Mouse (Mus musculus): ENCODE results near the gene Gabrp.

Gene Gabrp

DNA sequence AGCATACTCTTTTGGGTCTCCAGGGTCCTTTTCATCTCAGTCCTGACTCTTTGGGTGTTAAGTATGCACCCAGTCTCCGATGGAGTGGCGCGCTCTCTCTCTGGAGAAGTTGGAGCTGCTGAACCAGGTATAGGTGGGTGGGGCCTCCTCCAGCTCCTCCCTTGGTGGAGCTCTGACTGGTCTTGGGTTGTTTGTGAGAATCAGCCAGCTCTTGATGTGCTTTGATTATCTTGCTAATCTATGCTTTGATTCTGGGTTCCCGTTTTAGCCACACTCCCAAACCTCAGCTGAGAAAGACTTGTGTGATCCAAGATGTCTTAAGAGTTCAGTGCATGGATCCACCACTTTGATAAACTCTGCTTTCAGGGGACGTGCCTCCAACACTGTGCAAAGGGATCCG lies at the start of gene Gabrp:
Gene Gabrp, minus strand, starts transcription at position 101 of the 400 bp plus-strand sequence.
- peak; percentile 4 for DNase-seq

DNA sequence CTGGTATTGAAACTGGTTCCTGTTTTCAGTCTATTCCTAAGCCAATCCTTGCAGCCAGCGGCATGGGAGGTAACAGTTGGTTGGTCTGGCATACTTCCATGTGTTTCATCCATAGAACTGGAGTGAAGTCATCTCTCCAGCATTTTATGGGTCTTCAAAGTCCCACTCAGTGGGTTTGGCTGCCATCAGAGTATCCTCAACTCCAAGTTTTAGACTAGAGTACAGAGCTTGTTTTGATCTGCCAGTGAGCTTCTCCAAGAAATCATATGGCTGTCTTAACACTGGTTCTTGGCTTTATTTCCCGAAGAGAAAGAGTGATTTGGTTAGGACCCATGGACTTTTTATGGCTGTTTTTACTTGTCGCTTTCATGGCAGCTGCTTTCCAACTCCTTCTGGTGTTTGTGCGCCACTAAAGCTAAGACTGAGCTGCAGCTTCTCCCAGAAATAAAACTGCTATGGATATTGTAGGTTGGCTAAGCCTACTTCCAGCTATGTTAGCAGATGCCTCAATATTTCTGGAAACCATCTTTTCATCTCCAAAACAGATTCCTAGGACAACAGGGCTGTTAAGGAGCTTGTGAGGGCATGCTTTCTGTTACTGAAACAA lies 48.5 kb upstream of the Gabrp start:
- DNase-seq = peak; percentile 5

DNA sequence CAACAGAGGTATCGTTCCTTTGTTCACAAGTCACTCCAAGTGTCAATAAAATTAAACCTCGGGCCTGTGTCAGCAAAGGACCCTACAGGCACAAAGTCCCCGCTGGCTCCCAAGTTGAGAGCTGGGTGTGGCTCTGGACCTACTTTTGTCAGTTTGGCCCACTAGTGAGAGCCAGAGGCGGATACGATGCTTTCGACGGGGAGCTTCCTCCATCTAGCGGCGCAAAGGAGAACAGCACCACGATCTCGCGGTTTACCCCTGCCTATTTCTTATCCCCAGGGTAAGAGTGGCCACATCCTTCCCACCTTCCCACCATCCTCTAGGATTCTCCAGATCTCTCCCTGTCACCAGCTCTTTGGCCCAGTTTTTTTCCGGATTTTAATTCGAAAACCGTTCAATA lies 35.5 kb upstream of the Gabrp start:
- peak; percentile 83 for DNase-seq

DNA sequence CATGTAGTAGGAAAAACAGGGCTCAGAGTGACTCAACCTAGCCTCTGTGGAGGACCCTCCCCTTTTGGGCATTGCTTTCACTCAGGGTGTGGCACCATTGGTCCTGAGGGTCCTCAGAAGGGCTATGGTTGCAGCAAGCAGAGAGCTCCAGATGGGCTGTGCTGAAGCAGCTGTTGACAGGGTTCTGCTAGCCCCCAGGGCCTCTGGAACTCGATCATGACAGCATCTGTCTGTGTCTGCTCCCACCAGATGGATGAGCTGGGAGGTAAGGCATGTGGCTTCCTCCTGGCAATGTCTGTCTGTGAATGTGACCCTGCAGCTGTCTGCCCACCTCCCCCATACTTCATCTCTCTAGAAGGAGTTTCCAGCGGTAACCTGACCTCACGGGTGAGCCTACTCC lies 29.0 kb upstream of the Gabrp start:
- no peak for DNase-seq

DNA sequence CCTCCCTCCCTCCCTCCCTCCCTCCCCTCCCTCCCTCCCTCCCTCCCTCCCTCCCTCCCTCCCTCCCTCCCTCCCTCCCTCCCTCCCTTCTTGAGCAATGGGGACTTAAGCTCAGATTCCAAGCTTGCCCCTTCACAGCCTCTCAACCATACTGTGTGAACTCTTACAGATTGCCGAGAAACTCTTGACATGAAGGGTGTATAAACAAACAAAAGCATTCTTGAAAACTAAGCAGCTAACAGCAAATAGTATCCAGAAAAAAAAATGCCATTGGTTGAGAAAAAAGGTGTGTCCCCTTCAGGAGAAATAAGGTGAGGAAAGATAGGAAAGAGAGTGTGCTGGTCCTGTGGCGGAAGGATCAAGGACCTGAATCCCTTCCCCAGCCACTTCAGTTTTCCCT lies 24.4 kb upstream of the Gabrp start:
- DNase-seq = peak; percentile 10

DNA sequence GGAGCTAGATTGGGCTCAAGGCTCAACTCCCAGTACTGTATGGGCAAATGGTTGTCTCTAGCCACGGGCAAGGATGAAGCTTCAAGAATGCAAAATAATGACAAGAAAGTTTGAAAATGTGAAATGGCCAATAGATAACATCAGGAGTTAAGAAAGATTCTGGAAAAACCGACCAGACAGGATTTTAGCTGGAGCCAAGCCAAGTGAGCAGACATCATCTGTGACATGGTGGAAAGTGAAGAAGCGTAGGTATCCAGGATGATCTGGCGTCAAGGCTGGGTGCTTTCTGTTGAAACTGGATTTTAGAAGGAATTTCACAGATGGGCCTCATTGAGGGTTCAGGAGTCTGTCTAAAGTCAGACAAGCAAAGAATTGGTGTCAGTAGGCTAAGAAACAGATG lies 20.2 kb upstream of the Gabrp start, which contains the start of gene D130052B06Rik:
Gene D130052B06Rik, plus strand, starts transcription at position 317 of the 400 bp plus-strand sequence.
- no peak for DNase-seq

DNA sequence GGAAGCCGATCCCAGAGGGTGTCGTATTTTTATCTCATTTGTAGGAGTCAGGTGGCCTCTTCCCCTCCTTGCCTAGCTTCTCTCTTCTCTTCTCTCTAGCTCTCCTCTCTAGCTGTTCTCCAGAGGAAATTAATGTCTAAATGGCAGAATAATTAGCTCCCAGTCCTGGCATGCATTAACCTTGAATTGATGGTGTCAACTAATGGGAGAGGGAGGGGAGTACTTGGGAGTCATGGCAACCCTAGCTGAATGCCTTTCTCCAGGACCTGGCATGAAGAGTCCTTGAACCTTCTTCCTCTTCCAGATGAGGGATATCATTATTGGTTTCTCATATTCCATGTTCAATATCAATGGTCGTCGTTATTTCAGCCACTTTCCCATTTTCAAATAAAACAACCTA lies 17.9 kb upstream of the Gabrp start:
- no peak for DNase-seq

DNA sequence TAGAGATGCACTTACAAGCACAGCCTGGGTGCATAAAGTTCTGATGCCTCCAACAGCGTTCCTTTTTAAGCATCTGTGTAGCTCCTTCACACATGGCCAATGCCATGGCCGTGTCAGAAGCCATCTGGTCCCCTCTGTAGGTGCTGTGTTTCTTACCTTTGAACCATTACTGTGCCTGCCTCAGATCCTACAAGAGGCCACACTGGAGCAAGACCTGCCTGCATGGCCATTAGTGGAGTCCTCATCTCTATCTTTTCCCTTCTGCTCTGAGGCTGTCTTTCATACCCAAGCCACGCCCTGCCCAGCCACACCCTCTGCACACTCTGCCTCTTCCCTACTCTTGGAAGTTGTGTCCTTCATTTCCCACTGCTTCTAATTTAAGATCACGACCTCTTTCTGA lies 14.1 kb upstream of the Gabrp start:
- DNase-seq = no peak

DNA sequence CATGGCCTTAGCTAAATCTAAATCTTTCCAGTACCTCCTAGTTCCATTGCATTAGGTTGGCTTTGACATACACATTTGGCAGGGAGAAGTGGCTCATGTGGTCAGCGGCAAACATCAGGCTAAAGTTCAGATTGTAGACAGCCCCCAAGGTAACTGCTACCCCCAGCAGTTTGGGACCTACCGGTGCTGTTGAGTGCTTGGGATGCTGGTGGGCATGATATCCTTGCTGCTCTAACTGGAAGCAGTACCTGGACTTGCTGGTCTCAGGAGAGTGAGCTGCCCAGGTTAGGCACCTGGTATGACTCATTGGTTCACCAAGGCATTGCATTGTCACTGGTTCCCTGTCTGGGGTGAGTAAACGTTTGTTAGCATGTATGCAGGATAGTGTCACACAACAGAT lies 12.0 kb upstream of the Gabrp start:
- no peak for DNase-seq

DNA sequence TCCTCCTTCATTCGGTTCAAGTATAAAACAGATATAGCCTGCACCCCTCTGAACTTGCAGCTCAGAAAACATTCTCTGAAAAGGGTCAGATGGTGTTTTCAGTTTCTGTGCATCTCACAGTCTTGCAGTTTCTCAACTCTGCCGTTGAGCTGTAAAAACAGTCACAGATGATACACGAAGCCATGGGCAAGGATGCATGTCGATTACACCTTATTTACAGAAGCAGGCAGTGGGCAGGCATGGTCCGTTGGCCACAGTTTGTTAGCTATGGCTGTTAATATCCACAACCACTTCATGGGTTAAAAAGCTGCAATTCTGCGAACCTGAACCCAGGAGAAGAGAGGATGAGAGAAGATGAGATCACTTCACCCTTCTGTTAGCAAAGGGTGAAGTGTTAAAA lies 7.9 kb upstream of the Gabrp start:
- DNase-seq = no peak

DNA sequence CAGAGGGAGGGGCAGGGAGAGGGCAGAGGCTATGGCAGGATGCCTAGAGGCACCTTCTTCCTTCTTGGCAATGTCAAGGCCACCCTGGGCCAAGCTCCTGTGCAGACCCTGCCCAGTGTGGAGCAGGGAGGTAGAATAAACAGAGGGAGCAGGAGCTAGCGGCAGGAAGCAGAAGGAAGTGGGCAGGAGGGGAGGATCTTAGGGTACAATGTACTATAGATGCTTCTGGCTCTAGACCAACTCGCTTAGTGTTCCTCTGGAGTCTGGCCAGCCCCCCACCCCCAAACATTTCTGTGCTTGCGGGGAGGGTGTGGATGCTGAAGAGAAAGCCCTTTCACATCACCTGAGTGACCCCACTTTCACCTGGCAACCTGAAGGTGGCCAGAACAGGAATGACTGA lies 862 bp upstream of the Gabrp start:
- peak; percentile 19 for DNase-seq

DNA sequence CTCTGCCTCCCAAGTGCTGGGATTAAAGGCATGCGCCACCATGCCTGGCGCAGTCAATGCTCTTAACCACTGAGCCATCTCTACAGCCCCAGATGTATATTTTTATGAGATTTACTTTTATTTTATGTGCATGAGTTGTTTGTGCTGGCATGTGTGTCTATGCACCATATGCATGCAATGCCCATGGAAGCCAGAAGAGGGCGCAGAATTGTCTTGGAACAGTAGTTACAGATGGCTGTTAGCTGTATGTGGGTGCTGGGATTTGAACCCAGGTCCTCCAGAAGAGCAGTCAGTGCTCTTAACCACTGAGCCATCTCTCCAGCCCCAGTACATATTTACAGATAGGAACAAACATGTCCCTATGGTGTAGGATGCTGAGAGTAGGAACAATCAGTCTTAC lies 3.8 kb downstream of the Gabrp start:
- peak; percentile 6 for DNase-seq

DNA sequence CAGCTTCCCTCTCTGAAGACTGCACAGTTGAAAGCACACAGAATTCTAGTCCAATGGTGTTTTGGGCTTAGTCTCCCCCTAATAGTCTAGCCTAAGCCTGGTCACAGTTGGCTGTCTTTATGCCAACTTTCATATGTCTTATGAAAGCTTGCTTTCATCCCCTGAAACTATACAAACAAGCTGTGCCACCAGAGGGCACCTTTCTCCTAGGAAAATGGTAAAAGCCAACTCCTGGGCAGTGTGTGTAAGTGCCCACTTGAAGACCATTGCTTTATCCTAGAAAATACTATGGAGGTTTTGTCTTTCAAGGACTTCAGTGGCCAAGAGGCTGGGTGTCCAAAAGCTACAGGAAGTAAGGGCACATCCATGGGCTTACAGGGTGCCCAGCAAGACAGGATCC lies 8.3 kb downstream of the Gabrp start:
- DNase-seq = peak; percentile 47

DNA sequence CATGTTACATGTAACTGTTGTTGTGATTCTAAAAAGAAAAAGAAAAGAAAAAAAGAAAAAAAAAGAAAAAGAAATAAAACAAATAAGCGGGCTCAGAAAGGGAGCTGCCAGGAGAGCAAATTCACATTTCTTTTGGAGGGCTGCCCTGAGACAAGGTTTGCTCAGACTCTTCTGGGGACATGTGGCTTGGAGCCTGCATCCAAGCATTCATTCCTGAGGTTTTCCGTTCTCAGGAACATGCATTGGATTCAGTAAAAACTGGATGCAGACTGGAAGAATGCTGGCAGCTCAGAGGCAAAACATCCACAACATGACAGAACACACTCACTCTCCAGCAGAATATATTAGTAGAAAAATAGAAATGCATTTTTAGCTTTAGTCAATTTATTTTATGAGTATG lies 14.8 kb downstream of the Gabrp start:
- DNase-seq = no peak

DNA sequence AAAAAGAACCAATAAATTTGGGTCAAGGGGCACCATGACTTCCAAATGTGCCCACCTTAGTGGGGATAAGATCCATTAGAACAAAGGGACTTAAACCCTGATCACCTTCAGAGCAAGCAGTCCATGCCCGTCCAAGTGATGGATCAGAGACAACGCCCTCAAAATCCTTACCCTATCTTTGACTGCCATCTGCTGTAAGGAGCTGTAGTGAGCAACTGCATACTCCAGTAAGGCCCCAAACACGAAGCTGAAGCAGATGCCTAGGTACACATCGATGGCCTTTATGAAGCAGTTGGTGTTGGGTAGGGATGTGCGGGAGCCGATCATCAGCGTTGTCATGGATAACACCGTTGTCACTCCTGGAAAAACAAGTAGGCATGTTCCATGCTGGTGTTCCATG lies 24.6 kb downstream of the Gabrp start:
- peak; percentile 19 for DNase-seq

DNA sequence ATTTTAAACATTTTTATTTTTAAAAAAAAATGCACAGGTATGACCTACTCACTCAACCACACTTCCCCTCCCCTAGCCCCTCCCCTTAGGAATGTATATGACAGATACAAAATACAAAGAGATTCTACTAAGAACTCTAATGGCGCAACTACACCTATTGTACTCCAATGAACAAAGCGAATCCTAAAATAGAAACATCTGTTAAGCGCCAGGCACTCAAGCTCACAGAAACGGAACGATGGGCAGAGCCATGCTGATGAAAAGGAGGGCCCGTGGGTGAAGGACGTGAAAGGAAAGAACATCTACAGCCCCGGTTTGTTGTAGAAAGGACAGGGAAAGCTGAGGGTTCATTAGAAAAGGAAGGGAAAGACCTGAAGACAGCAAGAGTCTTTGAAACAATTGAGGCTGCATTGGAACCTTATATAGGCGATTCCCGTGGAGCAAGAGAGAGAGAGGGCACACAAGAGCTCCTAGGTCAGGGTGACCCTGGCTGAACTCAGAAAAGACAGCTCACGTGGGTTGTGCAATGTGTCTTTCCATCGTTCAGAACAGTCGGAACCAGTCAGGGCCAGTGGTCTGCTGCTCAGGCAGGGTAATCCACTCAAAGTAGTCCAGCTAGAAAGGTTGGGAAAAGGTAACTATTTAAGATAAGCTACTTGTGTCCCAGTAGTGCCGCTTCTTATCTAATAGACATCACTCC lies 27.7 kb downstream of the Gabrp start:
- DNase-seq = no peak

DNA sequence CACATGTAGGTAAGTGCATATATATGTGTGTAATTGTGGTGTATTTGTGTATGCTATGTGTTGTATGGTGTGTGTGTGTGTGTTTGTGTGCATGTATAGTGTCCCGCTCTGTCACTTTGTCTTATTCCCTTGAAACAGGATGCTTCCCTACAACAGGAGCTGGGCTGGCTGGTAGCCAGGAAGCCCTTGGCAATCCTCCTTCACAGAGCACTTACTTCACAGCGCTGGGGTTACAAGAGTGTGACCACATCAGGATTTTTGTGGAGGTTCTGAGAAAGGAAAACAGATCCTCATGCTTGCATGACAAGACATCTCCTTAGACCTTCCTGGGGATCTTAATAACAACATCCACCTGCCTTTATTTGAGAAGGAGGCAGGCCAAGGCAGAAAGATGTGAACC lies 31.4 kb downstream of the Gabrp start:
- peak; percentile 61 for DNase-seq

DNA sequence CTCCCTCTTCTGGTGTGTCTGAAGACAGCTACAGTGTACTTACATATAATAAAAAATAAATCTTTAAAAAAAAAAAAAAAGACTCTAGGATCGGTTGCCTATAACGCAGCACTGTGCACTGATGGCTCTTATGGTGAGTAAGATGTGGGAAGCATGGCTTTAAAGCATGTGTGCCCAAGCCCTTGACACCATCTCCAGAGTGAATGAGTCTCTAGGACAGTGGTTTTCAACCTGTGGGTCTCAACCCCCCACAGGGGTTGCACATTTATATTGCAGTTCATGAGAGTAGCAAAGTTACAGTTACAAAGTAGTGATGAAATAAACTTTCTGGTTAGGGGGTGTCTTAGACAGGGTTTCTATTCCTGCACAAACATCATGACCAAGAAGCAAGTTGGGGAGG lies 33.8 kb downstream of the Gabrp start:
- no peak for DNase-seq

DNA sequence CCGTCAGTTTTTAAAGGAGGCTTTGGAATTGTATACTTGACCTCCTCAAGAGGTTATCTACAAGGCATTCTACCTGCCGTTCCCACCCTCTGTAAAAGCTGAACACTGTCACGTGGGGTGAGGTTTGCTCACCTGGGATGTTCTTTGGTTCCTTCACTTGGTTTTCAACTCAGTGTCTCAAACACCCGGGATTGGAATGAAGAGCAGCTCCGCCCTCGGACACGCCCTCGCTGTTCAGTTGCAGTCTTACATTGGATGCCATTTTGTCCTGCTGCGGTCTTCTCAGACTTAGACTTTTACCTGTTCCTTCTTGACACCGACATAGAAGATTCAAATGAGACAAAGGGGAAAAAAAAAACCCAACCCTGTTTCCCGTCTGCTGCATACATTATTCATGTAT lies 34.6 kb downstream of the Gabrp start:
- no peak for DNase-seq

DNA sequence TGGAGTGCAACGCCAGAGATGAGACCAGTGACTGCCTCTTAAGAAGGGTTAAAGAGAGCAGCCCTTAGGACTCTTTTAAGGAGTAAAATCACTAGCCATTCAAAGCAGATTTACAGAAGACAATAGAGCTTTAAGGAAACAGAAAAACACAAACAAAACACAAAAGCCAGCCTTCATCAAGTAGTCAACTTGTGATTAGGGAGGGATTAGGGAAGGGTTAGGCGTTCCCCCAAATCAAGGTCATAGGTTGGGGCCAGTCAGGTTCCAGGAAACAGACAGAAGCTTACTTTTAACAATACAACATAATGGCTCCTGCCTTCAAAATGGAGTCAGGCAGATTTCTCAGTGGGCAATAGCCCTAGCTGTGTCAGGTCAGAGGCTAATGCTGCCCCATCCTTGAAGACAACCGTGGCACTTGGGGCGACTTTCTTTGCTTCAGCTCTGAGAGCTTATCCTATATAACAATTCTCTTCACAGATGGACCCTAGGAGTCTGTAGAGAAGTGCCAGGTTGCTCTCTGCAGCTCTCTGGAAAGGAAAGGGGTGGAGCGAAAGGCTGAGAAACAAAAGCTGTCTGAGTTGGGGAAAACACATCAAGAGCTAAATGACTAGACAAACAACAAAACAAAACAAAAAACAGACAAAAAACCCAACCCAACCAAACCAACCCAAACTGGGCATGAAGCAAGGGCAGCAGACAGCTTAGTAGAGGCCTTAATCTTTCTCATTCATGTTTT lies 41.2 kb downstream of the Gabrp start:
- no peak for DNase-seq

DNA sequence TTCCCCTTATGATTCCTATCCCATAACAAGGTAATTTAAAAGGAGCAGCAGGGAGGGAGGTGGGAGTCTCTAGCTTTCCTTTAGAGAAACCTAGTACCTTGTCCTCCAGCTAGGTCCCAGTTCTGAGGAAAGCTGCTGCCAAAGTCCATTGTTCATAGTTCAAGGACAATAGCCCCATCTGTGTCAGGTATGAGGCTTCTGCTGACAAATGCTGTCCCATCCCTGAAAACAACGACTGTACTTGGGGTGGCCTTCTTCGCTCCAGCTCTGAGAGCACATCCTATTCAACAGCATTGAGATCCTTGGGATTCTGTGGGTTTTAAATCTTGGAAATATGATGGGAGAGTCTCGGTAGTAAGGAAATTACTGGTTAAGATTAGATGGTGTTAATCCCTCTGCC lies 42.1 kb downstream of the Gabrp start:
- no peak for DNase-seq

DNA sequence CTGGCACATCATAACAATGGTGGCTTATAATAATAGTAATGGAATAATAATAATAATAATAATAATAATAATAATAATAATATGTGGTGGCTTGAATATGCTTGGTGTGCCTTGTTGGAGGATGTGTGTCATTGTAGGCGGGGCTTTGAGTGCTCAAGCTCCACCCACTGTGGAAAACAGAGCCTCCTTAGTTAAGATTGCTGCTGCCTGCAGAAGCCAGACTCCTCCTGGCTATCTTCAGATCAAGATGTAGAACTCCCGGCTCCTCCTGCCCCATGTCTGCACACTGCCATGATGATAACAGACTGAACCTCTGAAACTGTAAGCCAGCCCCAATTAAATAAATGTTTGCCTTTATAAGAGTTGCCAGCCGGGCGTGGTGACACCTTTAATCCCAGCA lies 44.2 kb downstream of the Gabrp start:
- DNase-seq = no peak

DNA sequence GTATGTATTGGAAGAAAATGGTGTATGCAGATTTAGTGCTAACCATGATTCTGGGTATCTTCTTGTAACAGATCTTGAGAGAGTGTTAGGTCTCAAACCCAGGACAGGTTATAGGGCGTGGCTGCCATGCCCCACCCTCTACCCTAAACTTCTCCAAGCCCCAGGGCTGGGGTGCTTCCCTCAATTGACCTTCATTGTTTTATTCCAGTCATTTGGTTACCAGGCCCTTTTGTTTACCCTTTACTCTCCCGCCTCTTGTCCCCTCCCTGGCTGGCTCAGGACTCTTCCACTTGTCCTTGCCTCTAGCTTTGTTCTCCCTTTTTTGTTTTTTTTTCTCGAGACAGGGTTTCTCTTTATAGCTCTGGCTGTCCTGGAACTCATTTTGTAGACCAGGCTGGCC lies 45.2 kb downstream of the Gabrp start:
- DNase-seq = no peak

DNA sequence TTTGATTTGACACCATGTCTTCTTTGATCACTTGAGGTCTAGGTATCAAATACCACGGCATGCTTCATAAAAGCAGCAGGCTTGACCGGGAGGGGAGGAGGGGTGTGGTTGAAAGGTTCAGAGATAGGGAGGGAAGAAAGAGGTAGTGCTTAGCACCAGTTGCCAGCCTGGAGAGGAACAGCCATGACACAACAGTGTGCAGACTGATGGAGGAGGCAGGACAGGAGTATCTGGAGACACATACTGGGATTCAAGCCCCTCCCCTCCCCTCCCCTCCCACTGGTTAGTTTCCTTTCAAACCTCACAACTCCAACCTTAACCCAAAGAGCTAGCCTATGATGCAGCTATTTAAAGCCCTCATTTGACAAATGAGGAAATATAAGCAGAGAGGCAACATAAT lies 49.2 kb downstream of the Gabrp start:
- DNase-seq = no peak
